Mouse (Mus musculus) cerebellum, adult 9-10 months (tissue): Measurements from ENCODE around the gene Lect2.

ENCODE experiments used
- DNase-seq: peaks from one replicate; pipeline ENCODE4 v3.0.0; 2022

Lect2 gene

GRCm38 (mm10) chr13:56500636-56501035 lies 47.7 kb downstream of the Lect2 start:
- DNase-seq = no peak

GRCm38 (mm10) chr13:56500132-56500531 lies 48.2 kb downstream of the Lect2 start:
- no peak for DNase-seq

- no peak for DNase-seq
Observed at GRCm38 (mm10) chr13:56494440-56494839, 53.9 kb downstream of the Lect2 start.
